Mouse (Mus musculus): ENCODE measurements at regions not wholly inside any gene's neighbourhood (a gene's known extent, or its start where the extent isn't known, plus 50 kb on each side); places are given as distances from the start of the nearest gene placed in this dataset.

- TF ChIP-seq CTCF (IDR thresholded peaks at IDR 0.05), result no peak
- TF ChIP-seq POLR2A (IDR thresholded peaks at IDR 0.05; ENCODE audit: insufficient read depth, low read depth, low read length), result no peak
- no peak for TF ChIP-seq EP300 (IDR thresholded peaks at IDR 0.05; ENCODE audit: insufficient read depth, low read depth, low read length)
These were observed 64.7 kb upstream of the D16Ertd472e start for GRCm38 (mm10) chr16:78641205-78641604.

Measured in heart, adult 2 months (tissue).